Mouse (Mus musculus) retina, adult 2 months (tissue): Measurements from ENCODE around the gene Kif26a.

ENCODE experiments used
- DNase-seq: peaks from one replicate; pipeline ENCODE4 v3.0.0-alpha.2; 2012; ENCODE audit warnings: low read depth, low spot score

The Kif26a gene

GRCm38 (mm10) chr12:112164840-112165219 is 18.8 kb downstream of the Kif26a start:
- no peak for DNase-seq

GRCm38 (mm10) chr12:112169240-112169639 is 23.2 kb downstream of the Kif26a start:
- DNase-seq = no peak

- DNase-seq = no peak
These were observed 24.9 kb downstream of the Kif26a start for GRCm38 (mm10) chr12:112170671-112171574.

- DNase-seq = no peak
These were observed 25.6 kb downstream of the Kif26a start for GRCm38 (mm10) chr12:112171657-112172056.

GRCm38 (mm10) chr12:112172214-112172613 is 26.2 kb downstream of the Kif26a start:
- DNase-seq = no peak

- DNase-seq = no peak
These were observed 31.7 kb downstream of the Kif26a start for GRCm38 (mm10) chr12:112177679-112178078.

GRCm38 (mm10) chr12:112179687-112180086 is 33.7 kb downstream of the Kif26a start:
- DNase-seq = no peak

GRCm38 (mm10) chr12:112181921-112182608 is 36.1 kb downstream of the Kif26a start:
- no peak for DNase-seq

GRCm38 (mm10) chr12:112182609-112182955 is 36.6 kb downstream of the Kif26a start:
- DNase-seq = no peak

GRCm38 (mm10) chr12:112183675-112184074 is 37.7 kb downstream of the Kif26a start:
- DNase-seq = no peak

GRCm38 (mm10) chr12:112184390-112184789 is 38.4 kb downstream of the Kif26a start:
- no peak for DNase-seq

- DNase-seq = no peak
These were observed 40.9 kb downstream of the Kif26a start for GRCm38 (mm10) chr12:112186899-112187298.

GRCm38 (mm10) chr12:112191753-112192152 is 45.7 kb downstream of the Kif26a start:
- no peak for DNase-seq

GRCm38 (mm10) chr12:112195019-112195418 is 49.0 kb downstream of the Kif26a start:
- DNase-seq = no peak

- DNase-seq = no peak
These were observed 50.6 kb downstream of the Kif26a start for GRCm38 (mm10) chr12:112196562-112196961.

GRCm38 (mm10) chr12:112199363-112199762 is 53.4 kb downstream of the Kif26a start:
- DNase-seq = no peak

GRCm38 (mm10) chr12:112200045-112200444 is 54.0 kb downstream of the Kif26a start:
- no peak for DNase-seq

- DNase-seq = no peak
These were observed 61.2 kb downstream of the Kif26a start for GRCm38 (mm10) chr12:112207163-112207562.

GRCm38 (mm10) chr12:112207734-112208133 is 61.7 kb downstream of the Kif26a start:
- no peak for DNase-seq

- no peak for DNase-seq
These were observed 64.6 kb downstream of the Kif26a start for GRCm38 (mm10) chr12:112210622-112211021.

GRCm38 (mm10) chr12:112214441-112214857 is 68.4 kb downstream of the Kif26a start:
- no peak for DNase-seq

- DNase-seq = no peak
These were observed 69.5 kb downstream of the Kif26a start for GRCm38 (mm10) chr12:112215545-112215944.

- DNase-seq = no peak
These were observed 71.0 kb downstream of the Kif26a start for GRCm38 (mm10) chr12:112217021-112217420.
